Mouse (Mus musculus) embryonic fibroblast, embryonic 13.5 days (primary cell): Measurements from ENCODE around the gene Stab1. TPM values are rescaled to one million over a fixed set of nuclear protein-coding genes. Genes with fewer than 3 reads are reported as not detected.
A peak's percentile ranks its signal among the peaks of the same experiment; 100 is the strongest.

ENCODE experiments used
- H3K27ac ChIP-seq: 2 replicates; pipeline ENCODE4 v1.5.1; 2012; ENCODE audit warnings: low read length, control low read depth, inconsistent platforms; ENCODE audit not compliant: insufficient read depth
- H3K4me1 ChIP-seq: 2 replicates; pipeline ENCODE4 v1.6.1; 2011; ENCODE audit warnings: low read length; ENCODE audit not compliant: control insufficient read depth, insufficient read depth
- H3K4me3 ChIP-seq: 2 replicates; pipeline ENCODE4 v1.5.1; 2011; ENCODE audit warnings: mild to moderate bottlenecking, control low read depth, low read length; ENCODE audit not compliant: insufficient read depth
- CTCF ChIP-seq: IDR thresholded peaks from 2 replicates; pipeline ENCODE4 v1.5.1; 2011; ENCODE audit warnings: mild to moderate bottlenecking, control low read depth, low read length, moderate library complexity, borderline replicate concordance; ENCODE audit not compliant: insufficient read depth
- POLR2A ChIP-seq: IDR thresholded peaks from 2 replicates; pipeline ENCODE4 v1.6.1; 2011; ENCODE audit warnings: low read depth, mild to moderate bottlenecking, control low read depth, low read length, moderate library complexity
- polyA plus RNA-seq: library from polyadenylated mRNA; stranded (reverse); fragments of >200 nt; gene quantifications from 2 replicates; pipeline ENCODE4 v1.2.4, GENCODE M21; 2011; ENCODE audit warnings: low read depth; ENCODE audit not compliant: missing spikeins, insufficient read length

Gene Stab1
- polyA plus RNA-seq, 1 experiment, result 7.3 TPM

GRCm38 (mm10) chr14:31195521-31195920 lies 27.1 kb upstream of the Stab1 start:
- no peak overlapping the region for H3K27ac ChIP-seq
- no peak overlapping the region for H3K4me3 ChIP-seq
- peaks cover 14% of the 10 kb centered on the region for H3K4me1 ChIP-seq
- TF ChIP-seq POLR2A (no peak), CTCF (no peak)

GRCm38 (mm10) chr14:31194891-31195513 lies 26.6 kb upstream of the Stab1 start:
- no peak for TF ChIP-seq POLR2A
- no peak for TF ChIP-seq CTCF
- H3K4me3 ChIP-seq, result no peak overlapping the region
- H3K4me1 ChIP-seq, result peaks cover 13% of the 10 kb centered on the region
- H3K27ac ChIP-seq, result no peak overlapping the region

- TF ChIP-seq POLR2A, result no peak
- H3K4me3 ChIP-seq, result no peak overlapping the region
- H3K27ac ChIP-seq, result no peak overlapping the region
- peaks cover 15% of the 10 kb centered on the region for H3K4me1 ChIP-seq
These were observed 26.0 kb upstream of the Stab1 start for GRCm38 (mm10) chr14:31194441-31194840.

- TF ChIP-seq POLR2A (no peak), CTCF (no peak)
- no peak overlapping the region for H3K4me3 ChIP-seq
- peaks cover 14% of the 10 kb centered on the region for H3K4me1 ChIP-seq
- no peak overlapping the region for H3K27ac ChIP-seq
These were observed 25.4 kb upstream of the Stab1 start for GRCm38 (mm10) chr14:31193791-31194190.

GRCm38 (mm10) chr14:31191936-31192335 lies 23.5 kb upstream of the Stab1 start:
- TF ChIP-seq POLR2A (no peak), CTCF (no peak)
- H3K4me3 ChIP-seq, result no peak overlapping the region
- H3K4me1 ChIP-seq, result peaks cover 14% of the 10 kb centered on the region
- H3K27ac ChIP-seq, result no peak overlapping the region

- TF ChIP-seq CTCF (no peak), POLR2A (no peak)
- Histone ChIP-seq H3K4me3 (no peak overlapping the region), H3K27ac (peak overlapping the region; percentile 56), H3K4me1 (peaks cover 12% of the 10 kb centered on the region)
These were observed 20.9 kb upstream of the Stab1 start for GRCm38 (mm10) chr14:31189348-31189747.

GRCm38 (mm10) chr14:31188771-31189181 lies 20.3 kb upstream of the Stab1 start:
- Histone ChIP-seq H3K4me1 (peaks cover 12% of the 10 kb centered on the region), H3K27ac (peak overlapping the region; percentile 62), H3K4me3 (no peak overlapping the region)
- no peak for TF ChIP-seq POLR2A
- TF ChIP-seq CTCF, result no peak

- no peak for TF ChIP-seq CTCF
- no peak for TF ChIP-seq POLR2A
These were observed 18.2 kb upstream of the Stab1 start for GRCm38 (mm10) chr14:31186656-31187055.

GRCm38 (mm10) chr14:31184195-31184594 lies 15.8 kb upstream of the Stab1 start:
- no peak for TF ChIP-seq CTCF
- no peak for TF ChIP-seq POLR2A
- no peak overlapping the region for H3K4me3 ChIP-seq
- H3K27ac ChIP-seq, result no peak overlapping the region
- peaks cover 4% of the 10 kb centered on the region; the same call in 1 of the 2 replicates for H3K4me1 ChIP-seq

More at GRCm38 (mm10) chr14:31186656-31187055, 18.2 kb upstream of the Stab1 start:
- H3K27ac ChIP-seq, result no peak overlapping the region
- H3K4me3 ChIP-seq, result no peak overlapping the region
- peaks cover 10% of the 10 kb centered on the region for H3K4me1 ChIP-seq

- Histone ChIP-seq H3K4me3 (no peak overlapping the region), H3K4me1 (peaks cover 2% of the 10 kb centered on the region; the same call in 1 of the 2 replicates), H3K27ac (no peak overlapping the region)
- no peak for TF ChIP-seq POLR2A
- TF ChIP-seq CTCF, result no peak
These were observed 15.1 kb upstream of the Stab1 start for GRCm38 (mm10) chr14:31183541-31183940.

- no peak for TF ChIP-seq POLR2A
- TF ChIP-seq CTCF, result no peak
- Histone ChIP-seq H3K4me1 (no peaks in the 10 kb centered on the region), H3K27ac (no peak overlapping the region), H3K4me3 (no peak overlapping the region)
These were observed 14.4 kb upstream of the Stab1 start for GRCm38 (mm10) chr14:31182786-31183290.
